Mouse (Mus musculus): ENCODE data around the gene Slc6a15. TPM values are rescaled to one million over a fixed set of nuclear protein-coding genes. Genes with fewer than 3 reads are reported as not detected.

The Slc6a15 gene
- polyA plus RNA-seq, 1 experiment from 2014 or later: 32.4 TPM

DNA sequence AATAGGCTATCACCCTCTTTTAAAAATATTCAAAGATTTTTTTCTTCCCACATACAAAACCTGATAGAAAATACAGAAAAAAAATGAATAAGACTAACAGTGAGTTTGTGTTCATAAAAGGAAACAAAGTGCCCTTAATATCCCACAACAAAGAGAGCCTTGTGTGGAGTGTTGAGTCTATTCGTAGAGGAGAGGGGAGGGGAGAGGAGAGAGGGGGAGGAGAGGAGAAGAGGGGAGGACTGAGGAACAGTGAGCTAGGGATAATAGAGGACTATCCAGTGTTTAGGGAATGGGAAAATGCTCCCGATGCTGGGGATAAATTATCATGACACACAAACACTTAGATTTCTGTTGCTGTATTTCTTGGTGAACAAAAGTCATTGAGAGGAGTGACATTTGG is 80.8 kb downstream of the Slc6a15 start:
- ATAC-seq (ENCODE audit: low FRiP score): no peak
- no peaks in the 10 kb centered on the region for H3K4me1 ChIP-seq
- no peaks in the 10 kb centered on the region for H3K9me3 ChIP-seq (replicated peaks)
- H3K36me3 ChIP-seq: no peaks in the 10 kb centered on the region
- no peak overlapping the region for H3K27ac ChIP-seq
- WGBS: 46% methylated on average over 2 of the region's 2 CpGs
- H3K9ac ChIP-seq: no peak overlapping the region
- H3K4me3 ChIP-seq: no peak overlapping the region
- no peaks in the 10 kb centered on the region for H3K27me3 ChIP-seq
- H3K4me2 ChIP-seq (replicated peaks): no peak overlapping the region

DNA sequence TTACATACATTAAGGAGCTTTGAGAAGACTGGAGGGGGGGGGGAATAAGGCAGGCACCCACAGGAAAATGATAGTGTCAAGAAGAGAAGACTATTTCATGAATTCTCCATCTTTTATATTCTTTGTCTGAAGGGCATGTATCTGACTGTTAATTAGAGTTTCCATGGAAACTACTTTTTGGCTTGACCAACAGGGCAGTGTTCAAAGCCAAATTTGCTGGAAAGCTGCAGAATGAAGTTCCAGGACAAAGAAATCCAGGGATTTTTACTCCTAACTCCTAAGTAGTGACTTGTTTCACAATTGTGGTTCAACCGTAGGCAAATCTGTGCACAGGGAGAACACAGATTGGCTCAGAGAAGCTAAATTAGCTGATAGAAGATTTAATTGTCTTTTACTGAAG is 90.3 kb downstream of the Slc6a15 start:
- H3K9ac ChIP-seq: no peak overlapping the region
- H3K27ac ChIP-seq: no peak overlapping the region
- 78% methylated on average over 1 of the region's 1 CpGs for WGBS
- no peaks in the 10 kb centered on the region for H3K4me1 ChIP-seq
- H3K27me3 ChIP-seq: no peaks in the 10 kb centered on the region
- H3K4me2 ChIP-seq (replicated peaks): no peak overlapping the region
- no peak overlapping the region for H3K4me3 ChIP-seq
- H3K9me3 ChIP-seq (replicated peaks): no peaks in the 10 kb centered on the region
- H3K36me3 ChIP-seq: no peaks in the 10 kb centered on the region
- ATAC-seq (ENCODE audit: low FRiP score): no peak

Other genes starting within 250 kb of the Slc6a15 start
- 4.9 and 5.7 TPM in 2 replicates for gene Lrriq1, start 131.5 kb upstream of the Slc6a15 start, polyA plus RNA-seq (2016; fragmentation: Nextera tagmentation; extraction: Ambion mirVana)